Mouse (Mus musculus) CD4-positive, CD25-positive, alpha-beta regulatory T cell, adult 4 months (primary cell): ENCODE results near the gene Zscan5b. TPM values are rescaled to one million over a fixed set of nuclear protein-coding genes. Genes with fewer than 3 reads are reported as not detected.
"Not testable (repeated sequence)": the region's sequence is repeated elsewhere in the genome, so short reads cannot be mapped to it uniquely, and the experiment has no call there.

Experiments
- ATAC-seq: one replicate; pipeline ENCODE4 v1.8.0; 2017
- polyA plus RNA-seq, 2 experiments: library from polyadenylated mRNA; unstranded; fragments of 100-300 nt; shearing (Covaris generic); gene quantifications; one replicate each; pipeline ENCODE4 v1.2.1; 2017

Zscan5b gene
- polyA plus RNA-seq: not detected

GRCm38 (mm10) chr7:6221978-6222377 is at the start of gene Zscan5b:
Gene Zscan5b (plus strand): TSS chr7:6222278.
- ATAC-seq: no peak

- ATAC-seq: no peak
Measured at GRCm38 (mm10) chr7:6172674-6173244, 49.3 kb upstream of the Zscan5b start.

GRCm38 (mm10) chr7:6173872-6174271 is 48.2 kb upstream of the Zscan5b start:
- no peak for ATAC-seq

GRCm38 (mm10) chr7:6174365-6174987 is 47.6 kb upstream of the Zscan5b start:
- not testable (repeated sequence) for ATAC-seq

GRCm38 (mm10) chr7:6179013-6179412 is 43.1 kb upstream of the Zscan5b start:
- no peak for ATAC-seq

GRCm38 (mm10) chr7:6182882-6183281 is 39.2 kb upstream of the Zscan5b start:
- ATAC-seq: no peak

GRCm38 (mm10) chr7:6183802-6184201 is 38.3 kb upstream of the Zscan5b start:
- no peak for ATAC-seq

- no peak for ATAC-seq
Measured at GRCm38 (mm10) chr7:6184521-6184920, 37.6 kb upstream of the Zscan5b start.

GRCm38 (mm10) chr7:6185391-6185790 is 36.7 kb upstream of the Zscan5b start:
- ATAC-seq: no peak

GRCm38 (mm10) chr7:6186176-6186575 is 35.9 kb upstream of the Zscan5b start:
- no peak for ATAC-seq

GRCm38 (mm10) chr7:6186756-6187155 is 35.3 kb upstream of the Zscan5b start:
- no peak for ATAC-seq

GRCm38 (mm10) chr7:6189542-6189941 is 32.5 kb upstream of the Zscan5b start:
- no peak for ATAC-seq

GRCm38 (mm10) chr7:6191376-6191775 is 30.7 kb upstream of the Zscan5b start:
- peak; percentile 71 for ATAC-seq

GRCm38 (mm10) chr7:6194129-6194528 is 27.9 kb upstream of the Zscan5b start:
- peak; percentile 82 for ATAC-seq

- no peak for ATAC-seq
Measured at GRCm38 (mm10) chr7:6195777-6196176, 26.3 kb upstream of the Zscan5b start.

GRCm38 (mm10) chr7:6196790-6197189 is 25.3 kb upstream of the Zscan5b start, which contains the start of gene Galp:
Gene Galp (plus strand): TSS chr7:6197090.
- ATAC-seq: no peak

GRCm38 (mm10) chr7:6204200-6204599 is 17.9 kb upstream of the Zscan5b start:
- no peak for ATAC-seq

- ATAC-seq: peak; percentile 69
Measured at GRCm38 (mm10) chr7:6213144-6213543, 8.9 kb upstream of the Zscan5b start.

- ATAC-seq: not testable (repeated sequence)
Measured at GRCm38 (mm10) chr7:6214691-6215090, 7.4 kb upstream of the Zscan5b start.

GRCm38 (mm10) chr7:6220147-6220546 is 1.9 kb upstream of the Zscan5b start:
- ATAC-seq: no peak

GRCm38 (mm10) chr7:6228491-6228890 is 6.4 kb downstream of the Zscan5b start:
- ATAC-seq: not testable (repeated sequence)

- ATAC-seq: no peak
Measured at GRCm38 (mm10) chr7:6239787-6240186, 17.7 kb downstream of the Zscan5b start.

- ATAC-seq: peak; percentile 81
Measured at GRCm38 (mm10) chr7:6240841-6241425, 18.9 kb downstream of the Zscan5b start.
